Comparison of ENCODE assay signal across 8 mouse cellular contexts in the genomic region with DNA sequence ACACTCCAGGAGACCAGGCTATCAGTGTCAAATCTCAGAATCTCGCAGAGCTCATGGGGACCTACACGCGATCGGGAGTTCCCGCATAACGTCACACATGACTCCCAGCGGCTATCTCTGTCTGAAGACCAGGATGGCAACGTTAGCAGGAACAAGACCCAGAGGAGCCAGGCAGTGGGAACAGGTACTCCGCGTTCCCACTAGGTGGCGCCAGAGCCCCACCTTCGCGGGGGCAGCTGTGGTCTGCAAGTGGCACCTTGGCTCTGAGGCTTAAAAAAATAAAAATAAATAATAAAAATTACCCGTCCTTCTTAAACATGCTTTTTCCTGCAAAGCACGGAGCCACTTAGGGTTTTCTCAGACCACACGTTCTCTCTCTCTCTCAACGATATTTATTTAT. TPM values are rescaled to one million over a fixed set of nuclear protein-coding genes. Genes with fewer than 3 reads are reported as not detected.
A peak's percentile ranks its signal among the peaks of the same experiment; 100 is the strongest.
DNase-seq lines count a peak whose midpoint lies in the region; ATAC-seq lines count a peak whose summit lies in the region.

No protein-coding gene starts in this region.

- 6% methylated on average over 17 of the region's 17 CpGs for WGBS in hindbrain, embryonic 13.5 days

- H3K4me3 ChIP-seq in hindbrain, embryonic 13.5 days, result no peak overlapping the region

- H3K36me3 ChIP-seq in hindbrain, embryonic 13.5 days, result no peaks in the 10 kb centered on the region

- peak; percentile 87 for DNase-seq in MN1 (ENCODE audit: low spot score)
- DNase-seq in cerebellum, postnatal 10 days, result peak; percentile 95
- DNase-seq in frontal cortex, postnatal 14 days (ENCODE audit: low spot score in 2 of 2), result peak; percentile 67 to 80
- peak; percentile 82 to 88 for DNase-seq in layer of hippocampus, postnatal 14 days (ENCODE audit: low spot score in 2 of 2)
- peak; percentile 88 for DNase-seq in lung, postnatal 14 days
- peak; percentile 84 for DNase-seq in ovary, postnatal 36 days (ENCODE audit: low spot score)
- peak; percentile 84 for DNase-seq in thymus, postnatal 14 days

- no peak overlapping the region for H3K27ac ChIP-seq in hindbrain, embryonic 13.5 days

- H3K9me3 ChIP-seq in hindbrain, embryonic 13.5 days, result peaks cover 5% of the 10 kb centered on the region; the same call in 1 of the 2 replicates

- ATAC-seq in hindbrain, embryonic 13.5 days (ENCODE audit: low FRiP score), result 0 out of 2 replicates have a peak, but pooled peaks have one; percentile 31

- H3K9ac ChIP-seq in hindbrain, embryonic 13.5 days, result peak overlapping the region; percentile 43; the same call in 1 of the 2 replicates

- H3K4me2 ChIP-seq in hindbrain, embryonic 13.5 days, result peak overlapping the region; percentile 32

- peaks cover 28% of the 10 kb centered on the region for H3K27me3 ChIP-seq in hindbrain, embryonic 13.5 days

- H3K4me1 ChIP-seq in hindbrain, embryonic 13.5 days (replicated peaks), result peaks cover 12% of the 10 kb centered on the region

RNA-seq across cellular contexts. Expression of a gene that starts 4.0 kb away (rescaled TPM):
- 24.6 and 30.0 TPM in 2 replicates for polyA plus RNA-seq in hindbrain, embryonic 13.5 days (2015; fragmentation: Nextera tagmentation; extraction: Ambion mirVana)
- total RNA-seq in layer of hippocampus, postnatal 14 days (2021), result 10 to 100 TPM; 43.3 to 48.1 TPM
